Mouse (Mus musculus) mature B cell (primary cell): Measurements from ENCODE around the gene Adnp.

Experiments
- in situ Hi-C: fragments of 300-500 bp; cut with MboI; formaldehyde crosslinking; loops from 2 replicates; pipeline ENCODE4 v1.14.3; 2019

Gene Adnp

GRCm38 (mm10) chr2:168156361-168156760 is 50.6 kb downstream of the Adnp start:
- in situ Hi-C loops: no loop called here

GRCm38 (mm10) chr2:168155666-168156065 is 51.2 kb downstream of the Adnp start:
- in situ Hi-C loops: no loop called here

GRCm38 (mm10) chr2:168154090-168154881 is 52.6 kb downstream of the Adnp start:
- in situ Hi-C loops: no loop called here

GRCm38 (mm10) chr2:168149241-168149640 is 57.7 kb downstream of the Adnp start:
- in situ Hi-C loops: no loop called here

GRCm38 (mm10) chr2:168147722-168148432 is 59.0 kb downstream of the Adnp start:
- in situ Hi-C loops: no loop called here

GRCm38 (mm10) chr2:168145437-168145836 is 61.5 kb downstream of the Adnp start:
- in situ Hi-C loops: no loop called here

- in situ Hi-C loops: no loop called here
These were observed 63.1 kb downstream of the Adnp start for GRCm38 (mm10) chr2:168143794-168144193.

- in situ Hi-C loops: no loop called here
These were observed 69.8 kb downstream of the Adnp start for GRCm38 (mm10) chr2:168137161-168137560.
